Mouse (Mus musculus): ENCODE measurements at regions not wholly inside any gene's neighbourhood (a gene's known extent, or its start where the extent isn't known, plus 50 kb on each side); places are given as distances from the start of the nearest gene placed in this dataset.

DNA sequence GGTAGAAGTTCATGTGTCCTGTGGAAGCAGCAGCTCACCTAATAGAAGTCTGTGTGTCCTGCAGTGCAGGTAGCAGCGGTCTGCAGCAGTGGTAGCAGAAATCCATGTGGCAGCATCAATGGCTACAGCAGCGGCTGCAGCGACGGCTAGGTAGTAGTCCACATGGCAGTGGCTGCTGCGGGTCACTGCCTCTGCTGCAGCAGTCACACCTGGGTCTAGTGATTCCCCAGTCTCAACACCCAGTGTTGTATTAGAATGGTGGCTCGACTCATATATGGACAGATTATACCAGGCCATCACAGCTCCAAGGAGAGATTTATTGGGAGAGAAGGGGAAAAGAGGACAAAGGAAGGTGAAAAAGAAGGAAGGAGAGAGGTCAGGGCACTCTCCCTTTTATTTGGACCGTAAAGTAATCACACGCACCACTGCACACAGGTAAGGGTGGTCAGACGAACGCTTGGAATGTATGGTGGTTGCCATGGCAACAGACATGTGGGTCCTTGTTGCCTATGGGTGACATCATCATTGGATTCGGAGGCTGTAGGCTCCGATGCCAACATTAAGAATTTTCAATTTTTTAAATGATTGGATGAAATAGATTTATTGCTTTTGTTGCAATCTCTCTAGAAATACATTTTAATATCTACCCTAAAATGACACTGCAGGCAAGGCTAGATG lies 71.2 kb upstream of the Ccdc85a start:
- DNase-seq = no peak

DNA sequence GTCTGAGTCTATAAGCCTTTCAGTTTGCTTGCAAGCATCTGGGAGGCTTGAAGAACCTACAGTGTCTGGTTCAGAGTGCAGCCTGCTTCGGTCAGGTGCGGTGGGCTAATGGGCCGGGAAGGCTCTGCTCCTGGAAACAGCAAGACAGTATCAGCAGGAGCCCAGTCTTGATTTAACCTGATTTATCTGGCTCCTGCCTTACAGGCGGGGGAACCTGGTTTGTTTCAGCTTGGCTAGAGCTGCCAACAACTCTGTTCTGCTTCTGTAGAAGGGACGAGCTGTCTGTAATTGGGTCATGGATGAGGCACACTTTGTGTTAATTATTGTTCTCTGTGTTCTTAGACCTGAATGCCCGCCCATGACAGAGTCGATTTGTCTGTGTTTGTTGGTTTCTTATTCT lies 65.3 kb upstream of the Ccdc85a start:
- DNase-seq = peak; percentile 13

DNA sequence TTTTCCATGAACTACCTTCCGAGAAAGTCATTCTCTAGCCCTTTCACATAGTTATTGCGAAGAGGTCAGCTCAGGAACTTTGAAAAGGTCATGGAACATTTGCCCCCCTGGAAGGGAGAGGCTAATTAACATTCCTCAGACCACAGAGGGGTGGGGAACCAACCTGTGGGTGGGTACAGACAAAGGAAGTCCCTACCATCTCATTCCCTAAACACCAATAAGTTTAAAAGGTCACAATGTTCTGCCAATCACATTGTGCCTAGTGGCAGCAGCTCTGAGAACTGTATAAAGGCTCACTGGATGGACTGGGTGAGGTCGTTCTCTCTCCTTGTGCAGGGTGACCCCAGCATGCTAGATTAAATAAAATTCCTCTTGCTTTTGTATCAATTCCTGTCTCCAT lies 64.8 kb upstream of the Ccdc85a start:
- no peak for DNase-seq

DNA sequence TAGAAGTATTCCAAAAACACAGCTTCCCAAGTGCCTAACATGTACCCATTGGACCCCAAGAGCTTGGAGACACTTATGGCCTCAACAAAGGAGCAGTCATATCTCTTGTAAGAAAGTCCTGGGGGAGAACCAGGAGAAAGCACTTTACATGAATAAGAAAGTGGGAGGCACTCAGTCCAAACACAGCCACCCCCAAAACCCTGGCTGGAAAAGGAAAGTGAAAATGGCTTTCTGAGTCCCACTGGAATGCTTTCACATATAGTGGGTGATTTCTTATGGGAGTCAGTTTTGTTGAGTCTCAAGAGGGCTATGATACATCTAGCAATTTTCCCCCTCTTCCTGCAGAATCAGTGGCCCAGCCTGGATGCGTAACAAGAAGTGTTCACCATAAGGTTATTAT lies 55.0 kb upstream of the Ccdc85a start:
- DNase-seq = no peak

DNA sequence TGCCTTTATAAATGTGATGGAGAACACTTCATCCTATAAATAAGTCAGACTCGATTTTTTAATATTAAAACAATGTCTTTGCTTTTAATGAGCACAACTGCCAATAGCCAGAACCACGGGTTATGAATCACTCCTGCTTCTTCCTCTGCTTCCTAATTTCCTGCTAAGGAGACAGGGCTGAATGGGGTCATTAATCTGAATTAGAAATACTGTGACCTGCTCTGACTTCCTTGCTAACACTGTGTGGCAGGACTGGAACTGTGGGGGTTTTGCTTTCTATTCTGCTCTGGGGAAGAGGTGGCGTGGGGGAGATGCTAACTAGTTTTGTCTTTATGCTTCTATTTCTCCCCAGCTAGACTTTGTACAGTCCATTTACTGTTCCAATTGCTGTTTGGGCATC lies 52.6 kb upstream of the Ccdc85a start:
- DNase-seq = no peak
